Mouse (Mus musculus) olfactory bulb, adult 2 months (tissue): ENCODE measurements around the gene Hoxd8.

ENCODE experiments used
- CTCF ChIP-seq: fragments of 200-500 bp; IDR thresholded peaks from 2 replicates; pipeline ENCODE4 v1.5.1; 2012; ENCODE audit warnings: low read depth, mild to moderate bottlenecking, low read length, moderate library complexity; ENCODE audit not compliant: insufficient read depth
- POLR2A ChIP-seq: fragments of 200-500 bp; IDR thresholded peaks from 2 replicates; pipeline ENCODE4 v1.6.1; 2012; ENCODE audit warnings: mild to moderate bottlenecking, low read depth, low read length, moderate library complexity; ENCODE audit not compliant: insufficient read depth

GRCm38 (mm10) chr2:74682796-74683195 is 21.6 kb upstream of the Hoxd8 start:
- TF ChIP-seq POLR2A (no peak), CTCF (no peak)
